Mouse (Mus musculus) kidney, adult 2 months (tissue): ENCODE results near the gene Cenpl.

Experiments
- CTCF ChIP-seq: fragments of 200-500 bp; conservative IDR thresholded peaks from 2 replicates; pipeline ENCODE4 v1.5.1; 2011; ENCODE audit warnings: low read depth, mild to moderate bottlenecking, control low read depth, low read length, moderate library complexity, mixed read lengths; ENCODE audit not compliant: insufficient read depth, insufficient read length
- POLR2A ChIP-seq: fragments of 200-500 bp; IDR thresholded peaks from one replicate; pipeline ENCODE4 v1.6.1; 2011; ENCODE audit warnings: low read depth, low read length, control low read depth

DNA sequence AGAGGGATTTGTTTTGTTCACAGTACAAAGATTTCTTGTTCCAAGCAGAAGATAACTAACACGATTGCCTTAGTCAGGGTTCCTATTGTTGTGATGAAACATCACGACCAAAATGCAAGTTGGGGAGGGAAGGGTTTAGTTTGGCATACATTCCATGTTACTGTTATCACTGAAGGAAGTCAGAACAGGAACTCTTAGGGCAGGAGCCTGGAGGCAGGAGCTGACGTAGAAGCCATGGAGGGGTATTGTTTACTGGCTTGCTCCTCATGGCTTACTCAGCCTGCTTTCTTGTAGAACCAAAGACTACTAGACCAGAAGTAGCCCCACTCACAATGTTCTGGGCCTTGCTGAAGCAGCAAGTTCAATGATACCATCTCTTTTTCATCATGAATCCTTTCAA, 23.5 kb upstream of the Cenpl start:
- TF ChIP-seq CTCF (no peak), POLR2A (no peak)
